8 mouse cellular contexts compared by ENCODE assay signal in genomic region chr13:15714726-15715437, GRCm38 (mm10).
DNase-seq lines count a peak whose midpoint lies in the region; ATAC-seq and TF ChIP-seq lines count a peak whose summit lies in the region.

No protein-coding gene starts in this region.

- intact Hi-C loops in gastrocnemius, adult 2 months (cut with DNase I): no loop called here
- intact Hi-C loops in left cerebral cortex, postnatal 36 days (cut with DNase I): loop anchor here (2.0 to 10.0 kb wide), 2 partner anchors 250 to 1044 kb away; partner anchors contain the start of gene Gli3

- ATAC-seq in forebrain, embryonic 14.5 days: peak; percentile 83
- ATAC-seq in intestine, postnatal 0 days: no peak
- ATAC-seq in midbrain, postnatal 0 days (ENCODE audit: low FRiP score): peak; percentile 78

- peak; percentile 34 for DNase-seq in gastrocnemius, adult 2 months
- no peak for DNase-seq in gastrocnemius, adult 8-10 months (ENCODE audit: low spot score in 2 of 2)
- DNase-seq in ZHBTc4 (ENCODE audit: low read depth, low spot score): peak; percentile 56
- peak; percentile 86 for DNase-seq in forebrain, embryonic 14.5 days (ENCODE audit: low spot score)
- DNase-seq in left cerebral cortex, postnatal 36 days (ENCODE audit: low spot score in 2 of 2): peak; percentile 25 to 50
- peak; percentile 86 for DNase-seq in midbrain, postnatal 0 days (ENCODE audit: low spot score)
- no peak for DNase-seq in thymus, postnatal 36 days

- no peaks in the 10 kb centered on the region for H3K9me3 ChIP-seq in forebrain, embryonic 14.5 days (replicated peaks; ENCODE audit: control insufficient read depth, low read length)
- no peaks in the 10 kb centered on the region for H3K9me3 ChIP-seq in intestine, postnatal 0 days (ENCODE audit: control insufficient read depth)
- no peaks in the 10 kb centered on the region for H3K9me3 ChIP-seq in midbrain, postnatal 0 days (ENCODE audit: low read length)

- WGBS in forebrain, embryonic 14.5 days: 7% methylated on average over 8 of the region's 8 CpGs
- WGBS in intestine, postnatal 0 days: 52% methylated on average over 8 of the region's 8 CpGs
- 17% methylated on average over 8 of the region's 8 CpGs for WGBS in midbrain, postnatal 0 days

- no peak overlapping the region for H3K27ac ChIP-seq in gastrocnemius, adult 2 months
- H3K27ac ChIP-seq in forebrain, embryonic 14.5 days (ENCODE audit: low read depth, low read length): no peak overlapping the region; the same call in 1 of the 2 replicates
- no peak overlapping the region for H3K27ac ChIP-seq in intestine, postnatal 0 days (ENCODE audit: low read depth, low read length)
- H3K27ac ChIP-seq in midbrain, postnatal 0 days (ENCODE audit: low read depth, low read length): no peak overlapping the region

- peaks cover 10% of the 10 kb centered on the region; the same call in 1 of the 2 replicates for H3K36me3 ChIP-seq in forebrain, embryonic 14.5 days (ENCODE audit: control insufficient read depth, insufficient read depth, low read length)
- no peaks in the 10 kb centered on the region for H3K36me3 ChIP-seq in intestine, postnatal 0 days (ENCODE audit: control insufficient read depth, insufficient read depth)
- no peaks in the 10 kb centered on the region for H3K36me3 ChIP-seq in midbrain, postnatal 0 days (ENCODE audit: insufficient read depth, low read length)

- peaks cover 4% of the 10 kb centered on the region; the same call in 1 of the 2 replicates for H3K4me1 ChIP-seq in forebrain, embryonic 14.5 days (ENCODE audit: control insufficient read depth, insufficient read depth, low read length)
- no peaks in the 10 kb centered on the region for H3K4me1 ChIP-seq in intestine, postnatal 0 days (replicated peaks; ENCODE audit: control insufficient read depth, insufficient read depth, low read length)
- H3K4me1 ChIP-seq in midbrain, postnatal 0 days (ENCODE audit: insufficient read depth, low read length): no peaks in the 10 kb centered on the region

- no peak overlapping the region for H3K4me2 ChIP-seq in forebrain, embryonic 14.5 days (ENCODE audit: low read length)
- H3K4me2 ChIP-seq in intestine, postnatal 0 days (replicated peaks; ENCODE audit: low read depth): no peak overlapping the region
- H3K4me2 ChIP-seq in midbrain, postnatal 0 days (ENCODE audit: low read depth, low read length, poor library complexity, severe bottlenecking): no peak overlapping the region

- H3K27me3 ChIP-seq in forebrain, embryonic 14.5 days (replicated peaks; ENCODE audit: control insufficient read depth, insufficient read depth, low read length): no peaks in the 10 kb centered on the region
- H3K27me3 ChIP-seq in intestine, postnatal 0 days (replicated peaks; ENCODE audit: control insufficient read depth, insufficient read depth, low read length): no peaks in the 10 kb centered on the region
- no peaks in the 10 kb centered on the region for H3K27me3 ChIP-seq in midbrain, postnatal 0 days (ENCODE audit: insufficient read depth, low read length)

- H3K4me3 ChIP-seq in gastrocnemius, adult 2 months: no peak overlapping the region
- H3K4me3 ChIP-seq in forebrain, embryonic 14.5 days (ENCODE audit: low read depth, low read length): no peak overlapping the region
- H3K4me3 ChIP-seq in intestine, postnatal 0 days (ENCODE audit: low read depth, low read length): no peak overlapping the region
- no peak overlapping the region for H3K4me3 ChIP-seq in midbrain, postnatal 0 days (ENCODE audit: low read depth, low read length)

- H3K9ac ChIP-seq in forebrain, embryonic 14.5 days (ENCODE audit: low read length): no peak overlapping the region
- H3K9ac ChIP-seq in intestine, postnatal 0 days (ENCODE audit: low read depth, low read length): no peak overlapping the region
- H3K9ac ChIP-seq in midbrain, postnatal 0 days (replicated peaks; ENCODE audit: low read length, poor library complexity, severe bottlenecking): no peak overlapping the region

- TF ChIP-seq CTCF in gastrocnemius, adult 2 months (IDR thresholded peaks at IDR 0.05): peak; percentile 68
- TF ChIP-seq CTCF in intestine, postnatal 0 days (IDR thresholded peaks at IDR 0.05; ENCODE audit: low read depth): peak; percentile 87
- peak; percentile 93 for TF ChIP-seq CTCF in midbrain, postnatal 0 days (IDR thresholded peaks at IDR 0.05)

Comparison
In these comparisons a context has a peak if more than half of its experiments do, and no peak if none do; other contexts are left out.
1. DNase-seq: peak in gastrocnemius, adult 2 months (single experiment), ZHBTc4 (single experiment), forebrain, embryonic 14.5 days (single experiment), left cerebral cortex, postnatal 36 days (2 of 2) and midbrain, postnatal 0 days (single experiment); none in gastrocnemius, adult 8-10 months (0 of 2) and thymus, postnatal 36 days (0 of 2).
2. Peak in every context shown above with its lines, with median percentiles within 50 percentile points of each other: CTCF ChIP-seq.